Mouse (Mus musculus) limb, embryonic 10.5 days (tissue): ENCODE measurements around the gene Cenpe. TPM values are rescaled to one million over a fixed set of nuclear protein-coding genes. Genes with fewer than 3 reads are reported as not detected.

Experiments
- DNase-seq: peaks from one replicate; pipeline ENCODE4 v3.0.0-alpha.2; 2017; ENCODE audit warnings: low spot score
- H3K27ac ChIP-seq: fragments of 300-500 bp; sonication (generic); 2 replicates; pipeline ENCODE4 v1.5.1; 2016; ENCODE audit warnings: mild to moderate bottlenecking
- H3K27me3 ChIP-seq: fragments of 300-500 bp; sonication (generic); 2 replicates; pipeline ENCODE4 v1.6.1; 2016; ENCODE audit warnings: low read depth, mild to moderate bottlenecking; ENCODE audit not compliant: poor library complexity, severe bottlenecking
- H3K36me3 ChIP-seq: fragments of 300-500 bp; sonication (generic); 2 replicates; pipeline ENCODE4 v1.6.1; 2016; ENCODE audit warnings: mild to moderate bottlenecking, moderate library complexity
- H3K4me1 ChIP-seq: fragments of 300-500 bp; sonication (generic); 2 replicates; pipeline ENCODE4 v1.6.1; 2016
- H3K4me3 ChIP-seq: fragments of 300-500 bp; sonication (generic); 2 replicates; pipeline ENCODE4 v1.5.1; 2016; ENCODE audit warnings: mild to moderate bottlenecking, moderate library complexity
- H3K9me3 ChIP-seq: fragments of 300-500 bp; sonication (generic); replicated peaks from 2 replicates; pipeline ENCODE4 v1.6.1; 2016; ENCODE audit warnings: mild to moderate bottlenecking
- WGBS: fragments of 180-500 bp; shearing (Covaris S2); methylation state at CpG from one replicate; pipeline ENCODE4 v1.1.7; 2016; 5-methylcytosine and 5-hydroxymethylcytosine counted together
- polyA plus RNA-seq: library from polyadenylated mRNA; unstranded; fragments of >200 nt; fragmentation: Nextera tagmentation; extraction: Ambion mirVana; gene quantifications from 2 replicates; pipeline ENCODE4 v1.2.1, GENCODE M21; 2016

The Cenpe gene
- polyA plus RNA-seq, 1 experiment from 2014 or later = 39.5 TPM

DNA sequence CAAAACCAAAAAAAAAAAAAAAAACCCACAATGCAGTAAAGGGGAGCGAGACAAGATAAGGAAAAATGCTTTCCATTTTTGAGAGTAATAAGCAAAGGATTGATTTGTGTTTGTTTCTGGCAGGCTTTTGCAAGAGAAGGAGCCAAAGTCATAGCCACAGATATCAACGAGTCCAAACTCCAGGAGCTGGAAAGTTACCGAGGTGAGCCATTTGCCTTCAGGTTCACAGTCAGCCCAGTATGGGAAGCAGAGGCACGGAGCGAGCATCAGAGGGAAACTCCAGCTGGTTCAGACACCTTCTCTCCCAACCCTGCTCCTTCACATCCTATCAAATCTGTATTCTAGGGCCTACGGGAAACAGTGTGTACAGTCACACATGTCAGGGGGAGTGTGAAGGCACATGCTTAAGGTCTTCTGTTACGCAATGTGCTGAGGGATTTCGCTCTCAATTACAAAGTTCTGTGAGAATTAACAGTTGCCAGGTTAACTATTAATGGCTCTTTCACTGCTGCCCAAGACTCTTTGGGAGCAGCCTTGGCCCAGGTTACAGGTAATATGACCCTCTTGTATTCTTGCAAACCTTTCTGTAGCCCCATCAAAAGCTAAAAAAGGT is 75.9 kb downstream of the Cenpe start:
- H3K4me1 ChIP-seq = no peaks in the 10 kb centered on the region
- DNase-seq = no peak
- H3K27me3 ChIP-seq = no peaks in the 10 kb centered on the region
- no peaks in the 10 kb centered on the region for H3K36me3 ChIP-seq
- H3K9me3 ChIP-seq = no peaks in the 10 kb centered on the region
- no peak overlapping the region for H3K4me3 ChIP-seq
- no peak overlapping the region for H3K27ac ChIP-seq
- WGBS = 88% methylated on average over 8 of the region's 8 CpGs

DNA sequence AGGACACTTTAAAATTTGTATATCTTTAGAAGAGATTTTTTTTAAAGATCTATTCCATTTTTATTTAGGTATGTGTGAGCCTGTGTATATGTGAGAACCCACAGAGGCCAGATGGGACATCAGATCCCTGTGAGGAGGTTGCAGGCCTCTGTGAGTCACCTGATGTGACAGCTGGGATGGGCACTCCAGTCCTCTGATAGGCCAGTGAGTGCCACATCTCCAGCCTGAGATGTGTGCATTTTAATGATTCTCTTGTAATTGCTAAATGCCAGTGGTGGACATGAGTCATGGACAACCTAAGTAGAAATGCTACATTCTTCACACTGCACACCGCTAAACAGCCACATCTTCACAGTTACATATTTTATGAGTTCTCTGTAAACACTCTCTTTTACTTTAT is 76.8 kb downstream of the Cenpe start:
- no peaks in the 10 kb centered on the region for H3K9me3 ChIP-seq
- WGBS = 92% methylated on average over 1 of the region's 1 CpGs
- DNase-seq = no peak

DNA sequence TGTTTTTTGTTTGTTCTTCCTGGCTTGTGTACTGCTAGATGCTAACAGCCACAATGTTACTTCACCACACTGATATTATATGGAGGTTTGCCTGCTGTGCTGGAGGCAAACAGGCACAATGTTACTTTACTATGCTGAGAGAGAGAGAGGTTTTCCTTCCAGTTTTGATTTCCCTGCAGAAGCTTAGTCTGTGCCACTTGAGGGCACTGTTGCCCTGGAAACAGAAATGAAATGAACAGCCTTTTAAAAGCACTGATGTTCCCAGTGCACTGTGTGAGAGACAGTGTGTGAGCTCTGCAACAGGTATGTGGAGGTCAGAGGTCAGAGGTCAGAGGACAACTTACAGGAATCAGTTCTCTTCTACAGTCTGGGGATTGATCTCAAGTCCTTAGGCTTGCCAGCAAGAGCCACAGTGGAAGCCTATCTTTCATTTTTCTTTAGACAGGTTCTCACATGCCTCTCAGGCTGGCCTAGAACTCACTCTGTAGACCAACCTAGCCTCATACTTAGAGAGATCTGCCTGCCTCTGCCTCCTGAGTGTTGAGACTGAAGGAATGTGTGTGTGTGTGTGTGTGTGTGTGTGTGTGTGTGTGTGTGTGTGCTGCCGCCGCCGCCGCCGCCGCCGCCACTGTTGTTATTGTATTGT is 78.0 kb downstream of the Cenpe start:
- Histone ChIP-seq H3K27me3 (no peaks in the 10 kb centered on the region), H3K4me1 (no peaks in the 10 kb centered on the region), H3K9me3 (no peaks in the 10 kb centered on the region), H3K36me3 (no peaks in the 10 kb centered on the region), H3K4me3 (no peak overlapping the region), H3K27ac (no peak overlapping the region)
- DNase-seq = peak; percentile 63
- 100% methylated on average over 3 of the region's 7 CpGs for WGBS

More for the DNA sequence above, 76.8 kb downstream of the Cenpe start:
- H3K27ac ChIP-seq = no peak overlapping the region
- no peaks in the 10 kb centered on the region for H3K27me3 ChIP-seq
- H3K4me1 ChIP-seq = no peaks in the 10 kb centered on the region
- H3K36me3 ChIP-seq = no peaks in the 10 kb centered on the region
- H3K4me3 ChIP-seq = no peak overlapping the region

DNA sequence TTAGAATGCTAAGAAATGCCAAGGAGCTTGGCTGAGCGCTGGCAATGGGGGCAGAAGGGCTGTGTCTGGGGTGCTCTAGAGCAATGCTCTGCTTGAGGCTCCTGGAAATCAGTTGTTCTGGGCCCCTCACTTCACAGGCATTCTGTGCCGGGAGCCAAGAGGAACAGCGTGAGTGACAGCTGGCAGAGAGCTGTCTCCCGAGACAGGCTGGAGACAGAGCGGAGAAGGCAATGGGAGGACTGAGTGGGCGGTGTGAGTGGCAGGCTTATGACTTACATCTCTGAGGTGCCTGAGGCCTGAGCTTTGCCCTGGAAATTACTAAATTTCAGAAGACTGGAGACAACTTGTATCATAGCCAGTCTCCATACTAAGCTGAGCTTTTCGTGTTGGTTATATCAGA is 81.4 kb downstream of the Cenpe start:
- WGBS = 62% methylated on average over 7 of the region's 7 CpGs
- Histone ChIP-seq H3K27me3 (no peaks in the 10 kb centered on the region), H3K4me1 (no peaks in the 10 kb centered on the region), H3K4me3 (no peak overlapping the region), H3K9me3 (no peaks in the 10 kb centered on the region), H3K36me3 (no peaks in the 10 kb centered on the region), H3K27ac (no peak overlapping the region)
- no peak for DNase-seq

DNA sequence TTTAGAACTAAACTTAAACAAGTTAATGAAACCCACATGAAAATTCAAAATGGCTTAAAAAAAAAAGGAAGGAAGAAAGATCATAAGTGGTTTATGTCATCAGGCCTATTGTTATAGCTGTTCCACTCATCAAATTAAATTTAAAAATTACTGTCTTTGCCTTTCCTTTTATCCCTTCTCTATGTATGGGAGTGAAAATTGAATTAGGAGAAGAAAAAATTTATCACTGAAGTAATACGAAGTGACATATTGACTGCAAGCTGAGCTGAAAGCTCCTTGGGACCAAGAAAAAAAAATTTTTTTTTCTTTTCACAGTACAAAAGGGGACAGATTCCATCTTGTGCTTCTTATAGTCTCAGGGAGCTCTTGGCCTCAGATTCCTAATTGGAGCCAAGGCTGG is 83.2 kb downstream of the Cenpe start:
- Histone ChIP-seq H3K9me3 (no peaks in the 10 kb centered on the region), H3K4me1 (no peaks in the 10 kb centered on the region), H3K27ac (no peak overlapping the region), H3K4me3 (no peak overlapping the region), H3K27me3 (no peaks in the 10 kb centered on the region), H3K36me3 (no peaks in the 10 kb centered on the region)
- no peak for DNase-seq
- WGBS = 93% methylated on average over 1 of the region's 1 CpGs

DNA sequence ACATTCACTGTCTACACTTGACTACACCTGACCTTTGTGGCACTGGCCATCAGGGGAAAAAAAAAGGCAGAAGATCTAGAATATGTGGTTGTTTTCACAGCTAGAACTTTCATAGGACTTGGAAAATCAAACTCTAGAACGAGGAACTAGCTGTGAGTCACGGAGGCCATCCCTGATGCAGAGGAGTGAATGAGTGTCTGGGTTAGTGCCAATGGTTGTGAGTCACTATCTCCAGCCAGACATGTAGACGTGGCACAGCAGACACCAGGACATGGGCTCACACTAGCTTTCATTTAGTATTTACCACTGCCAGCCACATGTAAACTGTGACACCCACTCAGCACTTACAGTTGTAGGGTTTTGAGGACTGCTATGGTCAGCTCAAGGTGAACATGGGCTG is 86.2 kb downstream of the Cenpe start:
- H3K9me3 ChIP-seq = no peaks in the 10 kb centered on the region
- no peak for DNase-seq
- H3K36me3 ChIP-seq = no peaks in the 10 kb centered on the region
- WGBS = 89% methylated on average over 3 of the region's 3 CpGs
- no peak overlapping the region for H3K4me3 ChIP-seq
- H3K27ac ChIP-seq = no peak overlapping the region
- peaks cover 4% of the 10 kb centered on the region for H3K4me1 ChIP-seq
- no peaks in the 10 kb centered on the region for H3K27me3 ChIP-seq

DNA sequence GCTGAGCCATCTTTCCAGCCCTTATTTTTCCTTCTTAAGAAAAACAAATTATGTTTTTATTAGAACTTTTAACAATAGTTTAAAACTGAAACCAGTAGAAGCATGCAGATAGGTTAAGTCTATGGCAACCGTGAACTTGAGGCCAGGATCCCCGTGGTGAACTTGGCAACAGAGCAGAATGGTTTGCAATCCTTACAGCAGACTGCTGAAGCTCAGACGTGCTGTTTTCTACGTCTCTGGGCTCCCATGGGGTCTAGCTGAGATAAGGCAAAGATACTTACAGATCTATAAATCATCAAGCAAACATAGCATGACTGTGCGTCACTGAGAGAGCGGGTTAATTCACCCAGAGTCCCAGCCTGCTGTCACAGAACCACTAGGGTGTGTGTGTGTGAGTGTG is 87.7 kb downstream of the Cenpe start:
- no peaks in the 10 kb centered on the region for H3K9me3 ChIP-seq
- H3K27me3 ChIP-seq = no peaks in the 10 kb centered on the region
- no peak overlapping the region for H3K27ac ChIP-seq
- H3K4me3 ChIP-seq = no peak overlapping the region
- DNase-seq = no peak
- H3K4me1 ChIP-seq = peaks cover 14% of the 10 kb centered on the region
- no peaks in the 10 kb centered on the region for H3K36me3 ChIP-seq
- 76% methylated on average over 6 of the region's 6 CpGs for WGBS

DNA sequence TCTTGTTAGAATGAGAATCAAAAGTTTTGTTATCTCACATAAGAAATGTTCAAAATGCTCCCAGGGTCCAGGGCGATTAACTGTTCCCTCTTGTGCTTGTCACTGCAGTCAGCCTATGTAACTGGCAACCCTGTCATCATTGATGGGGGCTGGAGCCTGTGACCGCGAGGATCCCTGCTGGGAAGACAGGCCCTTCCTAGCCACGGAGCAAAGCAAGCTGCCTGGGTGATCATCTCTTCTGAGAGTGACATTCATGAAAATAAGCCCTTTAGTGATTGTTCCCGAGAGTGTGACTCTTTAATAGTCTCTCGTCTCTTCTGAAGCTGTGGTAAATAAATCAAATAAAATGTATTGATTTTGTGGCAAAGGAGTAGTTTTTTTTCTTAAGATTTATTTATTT is 91.7 kb downstream of the Cenpe start:
- Histone ChIP-seq H3K36me3 (no peaks in the 10 kb centered on the region), H3K9me3 (no peaks in the 10 kb centered on the region), H3K4me1 (peaks cover 31% of the 10 kb centered on the region), H3K27me3 (no peaks in the 10 kb centered on the region), H3K4me3 (no peak overlapping the region), H3K27ac (no peak overlapping the region)
- no peak for DNase-seq
- WGBS = 28% methylated on average over 6 of the region's 6 CpGs

DNA sequence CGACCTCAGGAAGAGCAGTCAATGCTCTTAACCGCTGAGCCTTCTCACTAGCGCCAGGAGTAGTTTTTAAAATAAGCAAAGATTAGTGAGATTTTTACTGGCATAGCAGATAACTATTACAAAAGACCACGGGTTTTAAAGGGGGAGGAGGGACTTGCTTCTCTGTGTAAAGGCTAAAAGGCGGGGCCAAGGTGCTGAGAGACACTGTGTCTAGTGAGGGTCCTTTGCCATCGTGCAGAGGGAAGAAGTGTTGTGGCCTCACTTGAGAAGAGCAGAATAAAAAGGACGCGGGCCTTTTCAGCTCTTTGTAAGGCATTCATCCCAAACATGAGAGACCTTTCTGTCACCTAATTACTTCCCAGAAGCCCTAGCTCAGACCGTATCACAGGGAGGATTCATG is 92.2 kb downstream of the Cenpe start:
- H3K27me3 ChIP-seq = no peaks in the 10 kb centered on the region
- H3K4me1 ChIP-seq = peaks cover 31% of the 10 kb centered on the region
- H3K27ac ChIP-seq = no peak overlapping the region
- no peaks in the 10 kb centered on the region for H3K9me3 ChIP-seq
- DNase-seq = no peak
- H3K4me3 ChIP-seq = no peak overlapping the region
- no peaks in the 10 kb centered on the region for H3K36me3 ChIP-seq
- WGBS = 38% methylated on average over 9 of the region's 9 CpGs

DNA sequence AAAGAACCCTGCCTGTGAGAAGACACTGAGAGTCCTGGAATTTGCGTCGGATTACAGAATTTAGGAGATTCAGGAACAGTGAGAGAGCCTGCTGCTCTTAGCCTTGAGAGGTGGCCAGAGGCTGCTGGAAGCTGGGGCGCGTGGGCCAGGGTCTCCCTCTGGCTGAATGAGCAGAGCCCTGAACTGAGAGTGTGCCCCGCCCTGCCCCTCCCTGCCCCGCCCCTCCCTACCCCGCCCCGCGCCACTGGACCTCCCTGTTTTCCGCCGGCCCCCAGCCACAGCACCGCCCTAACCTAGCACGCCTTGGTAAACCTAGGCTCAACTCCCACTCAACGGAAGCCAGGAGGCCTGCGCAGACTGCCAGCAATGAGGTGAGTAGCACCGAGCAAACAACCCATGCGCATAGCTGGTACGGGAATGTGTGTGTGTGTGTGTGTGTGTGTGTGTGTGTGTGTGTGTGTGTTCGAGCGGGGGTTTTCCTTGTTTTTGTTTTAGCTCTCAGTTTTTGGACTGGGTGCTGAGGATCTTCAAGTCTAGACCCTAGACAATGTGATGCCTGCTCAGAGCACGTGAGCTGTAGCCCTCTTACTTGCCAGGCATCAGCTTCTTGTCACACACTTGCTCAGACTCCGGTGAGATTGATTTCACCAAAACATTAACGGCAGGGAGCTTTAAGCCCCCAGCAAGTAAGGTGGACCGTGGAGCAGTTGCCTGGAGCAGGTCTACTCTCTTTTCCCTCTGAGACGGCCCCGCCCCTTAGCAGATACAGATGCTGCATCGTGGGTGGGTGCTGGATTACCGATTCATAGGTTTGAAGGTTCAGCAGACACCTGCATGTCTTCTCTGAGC is 95.3 kb downstream of the Cenpe start, which contains the start of gene Slc9b2:
Slc9b2 (plus strand) TSS at position 290 of the 849 bp plus-strand sequence.
- no peaks in the 10 kb centered on the region for H3K9me3 ChIP-seq
- 11% methylated on average over 28 of the region's 28 CpGs for WGBS
- peak within 1 kb of the TSS; percentile 63 for H3K27ac ChIP-seq
- H3K27me3 ChIP-seq = no peaks in the 10 kb centered on the region
- H3K4me3 ChIP-seq = peak within 1 kb of the TSS; percentile 48
- H3K36me3 ChIP-seq = no peaks in the 10 kb centered on the region
- DNase-seq = peak; percentile 74
- peaks cover 31% of the 10 kb centered on the region for H3K4me1 ChIP-seq

DNA sequence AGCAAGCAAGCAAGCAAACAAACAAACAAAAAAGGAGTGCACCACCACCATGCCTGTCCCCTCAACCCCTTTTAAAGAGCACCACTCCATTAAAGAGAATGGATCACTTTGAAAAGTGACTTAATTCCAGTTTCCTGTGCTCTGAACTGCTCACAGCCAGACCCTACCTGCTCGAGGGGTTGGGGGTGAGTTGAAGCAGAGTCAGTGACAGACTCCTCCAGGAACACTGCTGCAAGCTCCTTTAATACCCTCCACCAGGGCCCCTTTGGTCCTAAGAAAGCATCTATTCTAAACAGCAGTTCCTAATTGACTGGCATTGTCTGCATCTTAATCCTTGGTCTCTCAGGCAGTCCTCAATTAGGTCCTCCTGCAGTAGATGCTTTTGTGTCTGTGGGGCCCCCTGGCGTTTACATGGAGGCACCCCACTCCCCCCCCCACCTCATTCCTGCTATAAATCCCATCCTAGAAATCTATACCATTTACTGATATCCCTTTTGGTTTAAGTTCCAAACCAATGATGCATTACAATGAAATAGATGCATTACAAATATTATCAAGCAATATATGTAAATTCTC is 100.7 kb downstream of the Cenpe start:
- no peak overlapping the region for H3K27ac ChIP-seq

DNA sequence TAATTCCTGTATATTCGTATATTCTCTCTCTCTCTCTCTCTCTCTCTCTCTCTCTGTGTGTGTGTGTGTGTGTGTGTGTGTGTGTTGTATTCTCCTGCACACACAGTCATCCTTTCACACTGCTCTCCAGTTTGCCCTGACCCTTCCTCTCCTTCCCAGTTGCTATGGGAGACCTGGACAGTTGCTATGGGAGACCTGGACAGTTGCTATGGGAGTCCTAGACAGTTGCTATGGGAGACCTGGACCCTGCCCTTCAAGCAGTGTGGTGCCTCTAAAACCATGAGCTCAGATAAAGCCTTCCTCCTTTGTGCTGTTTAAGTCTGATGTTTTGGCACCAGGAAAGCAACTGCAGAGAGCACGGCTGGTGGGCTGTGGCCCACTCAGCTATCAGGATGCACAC is 101.4 kb downstream of the Cenpe start:
- no peaks in the 10 kb centered on the region for H3K4me1 ChIP-seq
- H3K27me3 ChIP-seq = no peaks in the 10 kb centered on the region
- no peak for DNase-seq
- H3K27ac ChIP-seq = no peak overlapping the region
- 81% methylated on average over 2 of the region's 2 CpGs for WGBS
- no peaks in the 10 kb centered on the region for H3K36me3 ChIP-seq
- no peaks in the 10 kb centered on the region for H3K9me3 ChIP-seq
- no peak overlapping the region for H3K4me3 ChIP-seq

More for the DNA sequence above, 100.7 kb downstream of the Cenpe start:
- 45% methylated on average over 2 of the region's 2 CpGs for WGBS
- Histone ChIP-seq H3K27me3 (no peaks in the 10 kb centered on the region), H3K9me3 (no peaks in the 10 kb centered on the region), H3K36me3 (no peaks in the 10 kb centered on the region), H3K4me3 (no peak overlapping the region), H3K4me1 (peaks cover 4% of the 10 kb centered on the region)
- DNase-seq = no peak

DNA sequence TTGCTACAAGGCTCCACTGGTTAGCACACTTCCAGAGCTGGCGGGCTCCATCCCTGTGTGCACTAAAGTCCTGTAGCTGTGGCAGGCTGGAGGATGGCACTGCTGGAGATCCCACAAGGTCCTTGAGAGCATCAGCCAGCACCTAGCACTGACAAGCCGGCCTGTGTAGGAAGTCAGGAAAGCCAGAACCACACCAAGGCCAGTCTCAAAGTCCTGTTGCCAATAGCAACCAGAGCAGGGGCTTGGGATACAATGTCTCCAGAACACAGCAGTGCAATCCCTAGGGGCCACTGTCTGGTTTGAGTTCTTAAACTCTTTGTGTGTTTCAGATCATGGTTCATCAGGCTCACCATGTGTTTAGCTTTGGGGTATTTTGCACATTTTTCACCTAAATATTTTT is 102.5 kb downstream of the Cenpe start:
- H3K27ac ChIP-seq = no peak overlapping the region
- H3K4me1 ChIP-seq = no peaks in the 10 kb centered on the region
- H3K27me3 ChIP-seq = no peaks in the 10 kb centered on the region
- no peak overlapping the region for H3K4me3 ChIP-seq
- no peaks in the 10 kb centered on the region for H3K36me3 ChIP-seq
- 73% methylated on average over 2 of the region's 2 CpGs for WGBS
- no peaks in the 10 kb centered on the region for H3K9me3 ChIP-seq
- DNase-seq = no peak
